Mouse (Mus musculus) ES-E14 (cell line): Measurements from ENCODE around the gene Cask.

Source experiments
- CHD2 ChIP-seq: IDR thresholded peaks from 2 replicates; pipeline ENCODE4 v1.6.1; 2014; ENCODE audit warnings: mild to moderate bottlenecking, low read depth, low read length, inconsistent platforms
- ZC3H11A ChIP-seq: IDR thresholded peaks from 2 replicates; pipeline ENCODE4 v1.6.1; 2012; ENCODE audit warnings: low read depth, mild to moderate bottlenecking, inconsistent platforms, low read length, borderline replicate concordance

DNA sequence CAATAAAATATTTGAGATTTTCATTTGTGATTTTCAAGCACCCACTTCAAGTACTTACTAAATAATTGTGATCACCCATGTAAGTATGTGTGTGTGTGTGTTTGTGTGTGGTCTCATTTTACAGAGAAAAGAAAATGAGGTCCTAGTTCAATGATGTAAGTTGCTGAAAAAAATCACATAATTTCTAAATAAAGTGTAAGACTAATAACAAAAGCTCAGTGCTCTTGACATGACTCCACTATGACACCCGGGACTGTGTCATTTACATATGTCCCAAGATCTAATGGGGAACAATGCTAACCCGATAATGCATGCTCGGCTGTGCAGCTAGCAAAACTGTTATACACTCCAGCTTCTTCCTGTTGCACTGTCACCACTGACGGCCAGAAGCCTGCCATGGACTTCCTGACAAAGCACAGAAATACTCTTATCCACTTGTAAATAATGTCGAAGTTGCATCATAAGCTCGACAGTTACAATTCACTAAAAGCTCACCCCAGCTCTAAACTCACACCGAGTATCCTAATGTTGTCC is 130.8 kb downstream of the Cask start:
- TF ChIP-seq ZC3H11A: no peak
- TF ChIP-seq CHD2: no peak
